Mouse (Mus musculus): ENCODE measurements at regions not wholly inside any gene's neighbourhood (a gene's known extent, or its start where the extent isn't known, plus 50 kb on each side); places are given as distances from the start of the nearest gene placed in this dataset.
A peak's percentile ranks its signal among the peaks of the same experiment; 100 is the strongest.

DNA sequence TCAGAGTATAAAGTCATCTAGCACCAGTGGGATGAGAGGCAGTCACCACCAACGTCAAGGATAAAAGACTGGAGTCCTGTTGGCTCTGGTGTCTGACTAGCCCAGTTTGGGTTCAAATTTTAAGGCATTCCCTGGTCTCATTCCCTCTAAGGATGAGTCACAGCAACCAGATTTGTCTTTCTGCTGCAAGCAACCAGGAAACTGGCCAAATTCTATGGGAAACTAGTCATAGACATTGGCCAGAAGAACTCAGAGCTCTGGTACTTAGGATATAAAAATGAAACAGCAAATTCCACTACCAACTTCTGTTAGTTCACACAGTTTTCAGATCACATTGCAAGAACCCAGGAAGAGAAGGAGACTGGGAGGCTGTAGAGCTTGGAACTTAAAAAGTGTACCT, 126.2 kb downstream of the Cdca7 start:
- no peak overlapping the region for H3K4me3 ChIP-seq (ENCODE audit: low read depth, low read length)
- H3K9me3 ChIP-seq (ENCODE audit: control insufficient read depth): no peaks in the 10 kb centered on the region
- no peak for ATAC-seq
- no peak for TF ChIP-seq CTCF (IDR thresholded peaks at IDR 0.05; ENCODE audit: low read depth)
- no peaks in the 10 kb centered on the region for H3K36me3 ChIP-seq (ENCODE audit: control insufficient read depth, insufficient read depth)
- WGBS: 49% methylated on average over 1 of the region's 1 CpGs
- H3K27me3 ChIP-seq (replicated peaks; ENCODE audit: control insufficient read depth, insufficient read depth, low read length): no peaks in the 10 kb centered on the region
- no peaks in the 10 kb centered on the region for H3K4me1 ChIP-seq (replicated peaks; ENCODE audit: control insufficient read depth, insufficient read depth, low read length)
- no peak overlapping the region for H3K4me2 ChIP-seq (replicated peaks; ENCODE audit: low read depth)
- no peak overlapping the region for H3K9ac ChIP-seq (ENCODE audit: low read depth, low read length)
- H3K27ac ChIP-seq (ENCODE audit: low read depth, low read length): no peak overlapping the region

DNA sequence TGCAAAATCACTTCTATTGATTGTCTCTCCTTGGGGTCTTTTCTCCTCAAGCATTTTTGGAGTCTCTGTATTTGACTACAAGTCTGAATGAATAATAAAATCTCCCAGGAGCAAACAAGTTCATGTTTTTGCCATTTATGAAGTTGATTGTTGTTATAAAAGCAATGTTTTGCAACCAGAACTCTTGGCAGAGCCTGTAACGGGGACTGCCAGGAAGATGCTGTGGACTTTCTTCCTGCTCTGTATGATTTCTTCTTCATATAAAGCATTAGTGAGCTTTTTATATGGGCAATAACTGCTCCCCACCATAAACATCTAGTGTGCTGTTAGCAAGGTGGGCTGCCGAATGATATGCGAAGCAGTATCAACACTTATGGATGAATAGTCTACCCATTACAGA, 136.3 kb downstream of the Cdca7 start:
- H3K9ac ChIP-seq (ENCODE audit: low read depth, low read length): no peak overlapping the region
- no peaks in the 10 kb centered on the region for H3K36me3 ChIP-seq (ENCODE audit: control insufficient read depth, insufficient read depth)
- H3K4me2 ChIP-seq (replicated peaks; ENCODE audit: low read depth): no peak overlapping the region
- no peak for TF ChIP-seq CTCF (IDR thresholded peaks at IDR 0.05; ENCODE audit: low read depth)
- WGBS: 88% methylated on average over 3 of the region's 3 CpGs
- no peaks in the 10 kb centered on the region for H3K4me1 ChIP-seq (replicated peaks; ENCODE audit: control insufficient read depth, insufficient read depth, low read length)
- H3K4me3 ChIP-seq (ENCODE audit: low read depth, low read length): no peak overlapping the region
- H3K27ac ChIP-seq (ENCODE audit: low read depth, low read length): no peak overlapping the region
- no peak for ATAC-seq
- H3K27me3 ChIP-seq (replicated peaks; ENCODE audit: control insufficient read depth, insufficient read depth, low read length): no peaks in the 10 kb centered on the region
- no peaks in the 10 kb centered on the region for H3K9me3 ChIP-seq (ENCODE audit: control insufficient read depth)

- Histone ChIP-seq H3K36me3 (ENCODE audit: control insufficient read depth, insufficient read depth) (no peaks in the 10 kb centered on the region), H3K9me3 (ENCODE audit: control insufficient read depth) (no peaks in the 10 kb centered on the region), H3K9ac (ENCODE audit: low read depth, low read length) (no peak overlapping the region), H3K4me2 (replicated peaks; ENCODE audit: low read depth) (no peak overlapping the region), H3K27ac (ENCODE audit: low read depth, low read length) (no peak overlapping the region), H3K4me1 (replicated peaks; ENCODE audit: control insufficient read depth, insufficient read depth, low read length) (no peaks in the 10 kb centered on the region), H3K4me3 (ENCODE audit: low read depth, low read length) (no peak overlapping the region), H3K27me3 (replicated peaks; ENCODE audit: control insufficient read depth, insufficient read depth, low read length) (no peaks in the 10 kb centered on the region)
- no peak for ATAC-seq
- WGBS: 70% methylated on average over 8 of the region's 8 CpGs
- TF ChIP-seq CTCF (IDR thresholded peaks at IDR 0.05; ENCODE audit: low read depth): no peak
Observed at GRCm38 (mm10) chr2:72614256-72614655, 138.3 kb downstream of the Cdca7 start.

DNA sequence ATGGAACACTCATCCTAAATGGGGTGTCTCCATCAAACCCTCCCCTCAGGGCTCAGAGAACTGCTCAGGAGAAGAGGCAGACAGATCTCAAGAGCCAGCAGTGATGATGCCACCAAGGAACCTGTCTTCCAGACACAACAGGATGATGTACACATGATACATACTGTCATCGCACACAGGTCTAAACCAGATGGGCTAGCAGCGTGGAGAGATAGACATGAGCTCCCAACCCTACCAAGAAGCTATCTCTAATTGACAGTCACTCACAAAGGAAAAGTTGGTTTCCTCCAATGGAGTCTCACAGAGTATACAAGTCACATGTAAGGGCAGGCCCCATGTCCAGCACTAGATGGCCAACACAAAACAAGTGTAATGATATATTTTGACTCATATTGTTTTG, 139.9 kb downstream of the Cdca7 start:
- H3K27me3 ChIP-seq (replicated peaks; ENCODE audit: control insufficient read depth, insufficient read depth, low read length): no peaks in the 10 kb centered on the region
- H3K4me3 ChIP-seq (ENCODE audit: low read depth, low read length): no peak overlapping the region
- H3K9ac ChIP-seq (ENCODE audit: low read depth, low read length): no peak overlapping the region
- H3K4me1 ChIP-seq (replicated peaks; ENCODE audit: control insufficient read depth, insufficient read depth, low read length): no peaks in the 10 kb centered on the region
- TF ChIP-seq CTCF (IDR thresholded peaks at IDR 0.05; ENCODE audit: low read depth): no peak
- no peaks in the 10 kb centered on the region for H3K36me3 ChIP-seq (ENCODE audit: control insufficient read depth, insufficient read depth)
- no peak overlapping the region for H3K4me2 ChIP-seq (replicated peaks; ENCODE audit: low read depth)
- no peak for ATAC-seq
- 95% methylated on average over 2 of the region's 2 CpGs for WGBS
- no peak overlapping the region for H3K27ac ChIP-seq (ENCODE audit: low read depth, low read length)
- no peaks in the 10 kb centered on the region for H3K9me3 ChIP-seq (ENCODE audit: control insufficient read depth)

DNA sequence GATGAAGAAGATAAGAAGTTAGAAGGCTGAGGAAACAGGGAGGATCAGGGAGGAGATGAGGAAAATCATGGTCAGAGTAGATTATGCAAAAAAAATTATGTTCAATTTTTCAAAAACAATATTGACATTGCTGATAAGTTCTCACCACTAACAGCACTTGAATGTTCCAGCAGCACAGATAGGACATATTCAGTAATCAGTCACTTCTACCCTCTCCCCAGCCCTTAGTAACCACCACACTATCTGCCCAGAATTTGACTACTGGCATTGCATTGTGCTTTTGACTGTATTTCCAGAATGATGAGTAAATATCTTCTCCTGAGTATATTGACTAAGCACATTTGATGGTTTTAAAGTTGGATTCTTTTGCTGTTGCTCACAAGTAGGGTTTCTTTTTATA, 140.5 kb downstream of the Cdca7 start:
- Histone ChIP-seq H3K27me3 (replicated peaks; ENCODE audit: control insufficient read depth, insufficient read depth, low read length) (no peaks in the 10 kb centered on the region), H3K4me3 (ENCODE audit: low read depth, low read length) (no peak overlapping the region), H3K4me2 (replicated peaks; ENCODE audit: low read depth) (no peak overlapping the region), H3K27ac (ENCODE audit: low read depth, low read length) (no peak overlapping the region), H3K9ac (ENCODE audit: low read depth, low read length) (no peak overlapping the region), H3K4me1 (replicated peaks; ENCODE audit: control insufficient read depth, insufficient read depth, low read length) (no peaks in the 10 kb centered on the region), H3K9me3 (ENCODE audit: control insufficient read depth) (no peaks in the 10 kb centered on the region), H3K36me3 (ENCODE audit: control insufficient read depth, insufficient read depth) (no peaks in the 10 kb centered on the region)
- no peak for ATAC-seq
- TF ChIP-seq CTCF (IDR thresholded peaks at IDR 0.05; ENCODE audit: low read depth): no peak

GRCm38 (mm10) chr2:72619446-72619845, 143.5 kb downstream of the Cdca7 start:
- Histone ChIP-seq H3K9ac (ENCODE audit: low read depth, low read length) (no peak overlapping the region), H3K27ac (ENCODE audit: low read depth, low read length) (no peak overlapping the region), H3K36me3 (ENCODE audit: control insufficient read depth, insufficient read depth) (no peaks in the 10 kb centered on the region), H3K9me3 (ENCODE audit: control insufficient read depth) (no peaks in the 10 kb centered on the region), H3K4me2 (replicated peaks; ENCODE audit: low read depth) (no peak overlapping the region), H3K27me3 (replicated peaks; ENCODE audit: control insufficient read depth, insufficient read depth, low read length) (no peaks in the 10 kb centered on the region), H3K4me3 (ENCODE audit: low read depth, low read length) (no peak overlapping the region), H3K4me1 (replicated peaks; ENCODE audit: control insufficient read depth, insufficient read depth, low read length) (no peaks in the 10 kb centered on the region)
- no peak for TF ChIP-seq CTCF (IDR thresholded peaks at IDR 0.05; ENCODE audit: low read depth)
- WGBS: 56% methylated on average over 4 of the region's 4 CpGs
- ATAC-seq: no peak

DNA sequence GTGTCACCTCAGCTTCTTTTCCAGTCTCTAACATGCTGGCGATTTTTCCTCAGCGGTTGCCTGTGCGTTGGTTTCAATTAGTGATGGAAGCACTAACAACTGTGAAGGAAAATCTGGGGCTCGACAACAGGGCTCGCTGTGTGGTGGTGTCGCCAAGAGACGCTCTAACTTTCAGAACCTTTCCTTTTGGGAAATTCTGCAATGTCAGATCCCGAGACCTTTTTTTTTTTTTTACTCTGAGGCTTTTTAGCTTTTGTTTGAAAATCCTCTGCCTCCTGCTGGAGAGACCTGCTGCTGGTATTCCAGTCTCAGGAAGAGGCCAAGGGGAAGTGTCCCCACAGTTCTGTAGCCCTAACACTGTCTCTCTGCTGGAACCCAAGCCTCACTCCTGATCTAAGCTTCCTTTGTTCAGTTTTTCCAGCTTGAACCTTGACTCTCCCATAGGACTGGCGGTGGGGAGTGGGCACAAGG, 144.3 kb downstream of the Cdca7 start:
- H3K9ac ChIP-seq (ENCODE audit: low read depth, low read length): no peak overlapping the region
- 0 out of 2 replicates have a peak overlapping the region, but pooled peaks have one; percentile 3 for H3K4me3 ChIP-seq (ENCODE audit: low read depth, low read length)
- 16% methylated on average over 9 of the region's 9 CpGs for WGBS

More for the DNA sequence above, 144.3 kb downstream of the Cdca7 start:
- H3K27me3 ChIP-seq (replicated peaks; ENCODE audit: control insufficient read depth, insufficient read depth, low read length): no peaks in the 10 kb centered on the region
- TF ChIP-seq CTCF (IDR thresholded peaks at IDR 0.05; ENCODE audit: low read depth): peak; percentile 33; the same call in 1 of the 2 replicates
- ATAC-seq: no peak
- H3K9me3 ChIP-seq (ENCODE audit: control insufficient read depth): no peaks in the 10 kb centered on the region
- H3K36me3 ChIP-seq (ENCODE audit: control insufficient read depth, insufficient read depth): no peaks in the 10 kb centered on the region
- no peaks in the 10 kb centered on the region for H3K4me1 ChIP-seq (replicated peaks; ENCODE audit: control insufficient read depth, insufficient read depth, low read length)
- no peak overlapping the region for H3K27ac ChIP-seq (ENCODE audit: low read depth, low read length)
- peak overlapping the region; percentile 43 for H3K4me2 ChIP-seq (replicated peaks; ENCODE audit: low read depth)

Measured in intestine, postnatal 0 days (tissue).